Mouse (Mus musculus) heart, adult 2 months (tissue): ENCODE results near the gene Atf7ip2.

Experiments
- CTCF ChIP-seq: fragments of 200-600 bp; IDR thresholded peaks from 2 replicates; pipeline ENCODE4 v1.8.1; 2022; ENCODE audit warnings: antibody characterized with exemption, mild to moderate bottlenecking, moderate library complexity
- POLR2A ChIP-seq: fragments of 200-500 bp; IDR thresholded peaks from 2 replicates; pipeline ENCODE4 v1.6.1; 2011; ENCODE audit warnings: mild to moderate bottlenecking, low read depth, low read length, control low read depth; ENCODE audit not compliant: insufficient read depth

DNA sequence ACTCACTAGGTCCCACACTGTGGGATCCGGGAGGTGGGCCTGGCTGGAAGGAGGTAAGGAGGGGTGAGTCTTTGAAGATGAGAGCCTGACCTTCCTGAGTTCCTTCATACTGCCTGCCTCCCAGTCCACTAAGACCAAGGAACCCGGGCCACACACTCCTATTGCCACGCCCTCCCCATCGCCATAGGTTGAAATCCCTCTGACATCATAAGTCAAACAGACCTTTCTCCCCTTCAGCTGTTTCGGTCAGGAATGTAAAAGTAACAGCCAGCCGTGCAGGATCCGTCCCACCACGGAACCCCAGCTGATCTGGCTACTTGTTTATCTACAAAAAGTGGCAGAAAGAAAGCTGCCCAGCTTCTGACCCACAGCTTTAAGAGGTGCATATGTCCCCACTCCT lies 107.1 kb downstream of the Atf7ip2 start:
- TF ChIP-seq POLR2A (no peak), CTCF (no peak)
